Mouse (Mus musculus) lung, postnatal 0 days (tissue): ENCODE data around the gene Pi16. TPM values are rescaled to one million over a fixed set of nuclear protein-coding genes. Genes with fewer than 3 reads are reported as not detected.

Source experiments
- ATAC-seq: fragments of 200-750 bp; cut with Nextera tagmentation; 2 replicates; pipeline ENCODE4 v1.8.0; 2017; ENCODE audit warnings: moderate library complexity
- DNase-seq: peaks from one replicate; pipeline ENCODE4 v3.0.0-alpha.2; 2016; ENCODE audit warnings: low spot score
- H3K27ac ChIP-seq: fragments of 300-500 bp; sonication (generic); 2 replicates; pipeline ENCODE4 v1.5.1; 2014; ENCODE audit warnings: antibody characterized with exemption, mild to moderate bottlenecking, low read length, mixed read lengths
- H3K27me3 ChIP-seq: fragments of 300-500 bp; sonication (generic); replicated peaks from 2 replicates; pipeline ENCODE4 v1.6.1; 2014; ENCODE audit warnings: low read length, mixed read lengths; ENCODE audit not compliant: insufficient read depth
- H3K36me3 ChIP-seq: fragments of 300-500 bp; sonication (generic); 2 replicates; pipeline ENCODE4 v1.6.1; 2014; ENCODE audit warnings: low read length, mixed read lengths; ENCODE audit not compliant: insufficient read depth
- H3K4me1 ChIP-seq: fragments of 300-500 bp; sonication (generic); 2 replicates; pipeline ENCODE4 v1.6.1; 2014; ENCODE audit warnings: antibody characterized with exemption, low read depth, low read length, mixed read lengths; ENCODE audit not compliant: insufficient read depth
- H3K4me2 ChIP-seq: fragments of 300-500 bp; sonication (generic); replicated peaks from 2 replicates; pipeline ENCODE4 v1.6.1; 2014; ENCODE audit warnings: low read depth, mild to moderate bottlenecking, low read length, moderate library complexity, mixed read lengths
- H3K4me3 ChIP-seq: fragments of 300-500 bp; sonication (generic); 2 replicates; pipeline ENCODE4 v1.5.1; 2014; ENCODE audit warnings: low read depth, low read length
- H3K9ac ChIP-seq: fragments of 300-500 bp; sonication (generic); replicated peaks from 2 replicates; pipeline ENCODE4 v1.6.1; 2014; ENCODE audit warnings: low read depth, mild to moderate bottlenecking
- H3K9me3 ChIP-seq: fragments of 300-500 bp; sonication (generic); 2 replicates; pipeline ENCODE4 v1.6.1; 2016; ENCODE audit warnings: low read length, mixed read lengths
- CTCF ChIP-seq: IDR thresholded peaks from 2 replicates; pipeline ENCODE4 v1.5.1; 2016; ENCODE audit warnings: antibody characterized with exemption, mild to moderate bottlenecking
- EP300 ChIP-seq: IDR thresholded peaks from 2 replicates; pipeline ENCODE4 v1.6.1; 2016; ENCODE audit warnings: antibody characterized with exemption, mild to moderate bottlenecking, control low read depth
- WGBS: fragments of 180-500 bp; shearing (Covaris S2); extraction: QIAGEN DNeasy Blood & Tissue Kit; methylation state at CpG from one replicate; pipeline ENCODE4 v1.1.7; 2014; 5-methylcytosine and 5-hydroxymethylcytosine counted together
- polyA plus RNA-seq: library from polyadenylated mRNA; unstranded; fragments of >200 nt; fragmentation: Nextera tagmentation; extraction: Ambion mirVana; gene quantifications from 2 replicates; pipeline ENCODE4 v1.2.1, GENCODE M21; 2015

The Pi16 gene
- polyA plus RNA-seq, 1 experiment from 2014 or later: 2.8 TPM

DNA sequence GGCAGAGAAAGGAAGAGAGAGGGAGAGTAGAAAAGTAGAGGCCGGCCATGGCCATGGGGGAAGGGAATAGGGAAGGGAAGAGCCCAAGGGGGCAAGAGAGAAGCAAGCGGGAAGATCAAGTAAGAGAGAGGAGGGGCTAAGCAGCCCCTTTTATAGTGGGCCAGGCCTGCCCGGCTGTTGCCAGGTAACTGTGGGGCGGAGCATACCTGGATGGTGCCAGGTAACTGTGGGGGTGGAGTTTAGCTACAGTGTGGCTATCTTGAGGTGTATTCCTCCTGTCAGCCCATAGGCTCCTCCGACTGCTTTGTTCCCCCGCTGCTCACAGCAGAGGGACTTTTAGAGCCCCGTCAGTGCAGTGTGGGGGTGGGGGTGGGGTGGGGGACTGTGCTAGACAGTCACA, 51.2 kb downstream of the Pi16 start:
- no peak for TF ChIP-seq EP300
- no peak for TF ChIP-seq CTCF
- DNase-seq (peak; percentile 81), ATAC-seq (peak; percentile 83)
- Histone ChIP-seq H3K9me3 (no peaks in the 10 kb centered on the region), H3K4me3 (peak overlapping the region; percentile 6; the same call in 1 of the 2 replicates), H3K4me1 (no peaks in the 10 kb centered on the region), H3K4me2 (peak overlapping the region; percentile 47), H3K27me3 (no peaks in the 10 kb centered on the region), H3K27ac (no peak overlapping the region), H3K9ac (no peak overlapping the region), H3K36me3 (no peaks in the 10 kb centered on the region)
- 24% methylated on average over 7 of the region's 7 CpGs for WGBS

DNA sequence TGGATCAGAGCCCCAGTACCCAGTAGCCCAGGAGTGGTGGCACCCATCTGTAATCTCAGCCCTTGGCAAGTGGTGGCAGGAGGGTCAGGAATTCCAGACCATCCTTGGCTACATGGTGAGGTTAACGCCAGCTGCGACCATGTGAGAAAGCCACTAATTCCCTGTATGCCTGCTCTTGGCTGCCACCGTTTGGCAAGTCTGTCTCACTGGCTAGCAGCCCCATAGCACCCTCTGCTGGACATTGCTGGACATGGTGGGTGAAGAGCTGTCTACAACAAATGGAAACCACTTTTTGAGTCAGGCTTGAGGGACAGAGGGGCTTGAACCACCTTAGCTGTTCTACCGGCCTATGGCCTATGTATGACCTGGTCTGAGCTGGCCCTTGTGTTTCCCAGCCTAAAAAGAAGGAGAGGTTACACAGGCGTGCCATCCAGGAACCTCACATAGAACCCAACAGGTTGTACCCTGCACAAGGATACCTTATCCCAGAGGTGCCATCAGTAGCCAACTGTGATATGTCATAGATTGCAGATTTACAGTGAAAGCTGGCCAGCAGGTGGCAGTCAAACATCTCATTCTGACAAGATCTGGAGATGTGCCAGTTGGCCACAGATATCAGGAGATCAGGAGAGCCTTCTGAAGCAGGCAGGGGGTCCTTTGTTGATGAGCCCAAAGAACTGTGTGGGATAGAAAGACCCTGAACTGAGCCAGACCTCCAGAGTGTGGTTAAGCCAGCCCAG, 53.7 kb downstream of the Pi16 start:
- ATAC-seq (peak; percentile 56), DNase-seq (peak; percentile 93)
- no peak for TF ChIP-seq EP300
- TF ChIP-seq CTCF: peak; percentile 100
- 9% methylated on average over 5 of the region's 5 CpGs for WGBS
- no peaks in the 10 kb centered on the region for H3K27me3 ChIP-seq
- H3K36me3 ChIP-seq: no peaks in the 10 kb centered on the region
- no peak overlapping the region for H3K4me3 ChIP-seq
- H3K27ac ChIP-seq: no peak overlapping the region
- H3K9me3 ChIP-seq: no peaks in the 10 kb centered on the region
- H3K9ac ChIP-seq: no peak overlapping the region
- H3K4me1 ChIP-seq: no peaks in the 10 kb centered on the region
- H3K4me2 ChIP-seq: no peak overlapping the region

DNA sequence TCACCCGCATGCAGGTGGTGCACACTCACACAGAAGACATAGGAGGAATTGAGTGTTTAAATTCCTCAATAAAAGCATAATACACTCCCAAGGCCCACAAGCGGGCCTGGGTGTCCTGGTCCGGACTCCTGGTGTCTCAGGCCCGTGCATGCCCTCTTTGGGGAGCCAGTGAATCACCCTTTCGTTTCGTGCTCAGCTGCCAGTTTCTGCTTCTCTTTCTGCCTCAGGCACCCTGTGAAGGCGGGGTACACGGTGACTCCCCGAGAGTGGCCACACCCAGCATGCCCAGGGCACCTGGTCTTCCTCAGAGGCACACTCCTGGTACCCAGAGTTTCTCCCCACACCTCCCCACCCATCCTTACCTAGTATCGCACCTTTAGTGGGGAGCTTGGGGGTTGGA, 58.4 kb downstream of the Pi16 start:
- Histone ChIP-seq H3K9me3 (no peaks in the 10 kb centered on the region), H3K36me3 (no peaks in the 10 kb centered on the region), H3K27me3 (no peaks in the 10 kb centered on the region), H3K27ac (no peak overlapping the region), H3K4me2 (no peak overlapping the region), H3K4me1 (no peaks in the 10 kb centered on the region), H3K4me3 (no peak overlapping the region), H3K9ac (no peak overlapping the region)
- DNase-seq (no peak), ATAC-seq (no peak)
- 80% methylated on average over 10 of the region's 10 CpGs for WGBS
- TF ChIP-seq EP300 (no peak), CTCF (no peak)

DNA sequence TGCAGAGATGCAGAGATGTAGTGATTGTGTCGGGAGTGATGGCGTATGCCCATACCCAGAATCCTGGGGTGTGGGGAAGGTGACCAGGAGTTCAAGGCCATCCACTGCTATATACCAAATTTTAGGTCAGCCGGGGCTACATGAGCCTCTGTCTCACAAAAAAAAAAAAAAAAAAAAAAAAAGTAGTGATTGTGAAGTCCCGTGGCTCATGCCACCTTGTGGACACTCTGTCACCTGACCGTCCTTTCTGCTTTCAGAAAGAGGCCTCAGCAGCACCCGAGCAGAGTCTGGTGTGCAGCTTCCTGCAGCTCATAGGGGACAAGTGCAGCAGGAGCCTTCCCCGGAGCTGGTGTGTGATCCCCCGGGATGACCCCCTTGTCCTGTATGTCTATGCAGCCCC, 60.6 kb downstream of the Pi16 start:
- TF ChIP-seq CTCF (peak; percentile 19; the same call in 1 of the 2 replicates), EP300 (no peak)
- H3K27ac ChIP-seq: no peak overlapping the region
- WGBS: 65% methylated on average over 8 of the region's 8 CpGs
- no peaks in the 10 kb centered on the region for H3K9me3 ChIP-seq
- ATAC-seq: no peak
- no peak for DNase-seq
- H3K4me2 ChIP-seq: no peak overlapping the region
- H3K4me1 ChIP-seq: no peaks in the 10 kb centered on the region
- H3K36me3 ChIP-seq: no peaks in the 10 kb centered on the region
- no peak overlapping the region for H3K4me3 ChIP-seq
- no peak overlapping the region for H3K9ac ChIP-seq
- H3K27me3 ChIP-seq: no peaks in the 10 kb centered on the region

Other genes with a start within 250 kb of the Pi16 start
- 106 and 177 TPM in 2 replicates for gene Cdkn1a, start 226.7 kb upstream of the Pi16 start, polyA plus RNA-seq
- gene Rab44, start 203.5 kb upstream of the Pi16 start, polyA plus RNA-seq: 1.0 and 1.2 TPM in 2 replicates
- gene Cpne5, start 79.5 kb upstream of the Pi16 start, polyA plus RNA-seq: 0.57 and 0.63 TPM in 2 replicates
- gene Ppil1, start 53.5 kb upstream of the Pi16 start, polyA plus RNA-seq: 39.7 and 44.5 TPM in 2 replicates
- 105 and 109 TPM in 2 replicates for gene BC004004, start 48.9 kb upstream of the Pi16 start, polyA plus RNA-seq
- 342 and 350 TPM in 2 replicates for gene Mtch1, start 30.3 kb downstream of the Pi16 start, polyA plus RNA-seq
- gene Fgd2, start 43.2 kb downstream of the Pi16 start, polyA plus RNA-seq: 11.9 and 14.2 TPM in 2 replicates
- 30.0 and 49.5 TPM in 2 replicates for gene Pim1, start 173.1 kb downstream of the Pi16 start, polyA plus RNA-seq
- not detected in 2 replicates for gene Gm17657, start 232.0 kb downstream of the Pi16 start, polyA plus RNA-seq
- 5.9 and 6.7 TPM in 2 replicates for gene Tbc1d22b, start 232.1 kb downstream of the Pi16 start, polyA plus RNA-seq
- 0.31 and 0.76 TPM in 2 replicates for gene Tmem217, start 234.7 kb downstream of the Pi16 start, polyA plus RNA-seq